28 mouse cellular contexts compared by ENCODE assay signal in the genomic region with DNA sequence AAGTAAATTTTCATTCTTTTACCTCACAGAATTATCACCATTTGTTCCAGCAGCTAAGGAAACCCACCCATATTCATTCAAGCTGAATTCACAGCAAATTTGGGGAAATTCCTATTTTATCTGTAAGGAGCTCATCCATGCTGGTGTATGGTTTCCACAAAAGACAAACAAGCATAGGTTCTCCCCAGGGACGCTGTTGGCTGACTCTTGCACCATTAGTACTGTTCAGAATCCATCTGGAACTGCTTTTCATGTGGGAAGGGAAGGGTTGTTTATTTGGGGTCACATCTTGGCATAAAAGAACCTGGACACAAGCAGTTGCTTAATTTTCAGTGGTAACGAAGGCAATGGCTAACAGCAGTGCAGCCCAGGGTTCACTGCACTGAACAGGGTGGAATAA.
DNase-seq lines count a peak whose midpoint lies in the region; ATAC-seq lines count a peak whose summit lies in the region.
"Had no signal": no experiment of that assay in that cellular context is flagged by ENCODE, and none has a peak within 500 bp of the region (broad histone marks: within the 10 kb centered on the region; RNA-seq: fewer than 3 reads in every experiment).

No protein-coding gene starts in this region.

- H3K4me2 ChIP-seq in embryonic facial prominence, embryonic 11.5 days (ENCODE audit: low read depth, low read length), result no peak overlapping the region
- H3K4me2 ChIP-seq: embryonic facial prominence, embryonic 12.5 days; forebrain, embryonic 12.5 days; forebrain, embryonic 15.5 days; heart, embryonic 12.5 days; heart, embryonic 15.5 days; hindbrain, embryonic 13.5 days; intestine, embryonic 15.5 days had no signal

- no peaks in the 10 kb centered on the region for H3K27me3 ChIP-seq in embryonic facial prominence, embryonic 11.5 days (ENCODE audit: control insufficient read depth, insufficient read depth, low read length)
- H3K27me3 ChIP-seq in embryonic facial prominence, embryonic 10.5 days (replicated peaks; ENCODE audit: low read depth, poor library complexity, severe bottlenecking), result no peaks in the 10 kb centered on the region
- H3K27me3 ChIP-seq: embryonic facial prominence, embryonic 12.5 days; forebrain, embryonic 12.5 days; forebrain, embryonic 15.5 days; heart, embryonic 12.5 days; heart, embryonic 15.5 days; hindbrain, embryonic 13.5 days; intestine, embryonic 15.5 days had no signal

- no peak overlapping the region for H3K27ac ChIP-seq in embryonic facial prominence, embryonic 11.5 days (replicated peaks; ENCODE audit: low read depth, low read length)
- no peak overlapping the region for H3K27ac ChIP-seq in embryonic facial prominence, embryonic 10.5 days (replicated peaks)
- H3K27ac ChIP-seq: embryonic facial prominence, embryonic 12.5 days; forebrain, embryonic 12.5 days; forebrain, embryonic 15.5 days; heart, embryonic 15.5 days; hindbrain, embryonic 10.5 days; hindbrain, embryonic 13.5 days; intestine, embryonic 15.5 days had no signal

- no peaks in the 10 kb centered on the region for H3K36me3 ChIP-seq in embryonic facial prominence, embryonic 11.5 days (replicated peaks; ENCODE audit: control insufficient read depth, insufficient read depth, low read depth, low read length)
- no peaks in the 10 kb centered on the region for H3K36me3 ChIP-seq in embryonic facial prominence, embryonic 10.5 days (replicated peaks)
- H3K36me3 ChIP-seq: embryonic facial prominence, embryonic 12.5 days; forebrain, embryonic 12.5 days; forebrain, embryonic 15.5 days; G1E; heart, embryonic 12.5 days; heart, embryonic 15.5 days; hindbrain, embryonic 10.5 days; hindbrain, embryonic 13.5 days; intestine, embryonic 15.5 days had no signal

- H3K9me3 ChIP-seq in embryonic facial prominence, embryonic 11.5 days (replicated peaks; ENCODE audit: control insufficient read depth, low read length), result no peaks in the 10 kb centered on the region
- H3K9me3 ChIP-seq in embryonic facial prominence, embryonic 10.5 days, result no peaks in the 10 kb centered on the region
- H3K9me3 ChIP-seq: embryonic facial prominence, embryonic 12.5 days; forebrain, embryonic 12.5 days; forebrain, embryonic 15.5 days; heart, embryonic 12.5 days; heart, embryonic 15.5 days; hindbrain, embryonic 10.5 days; hindbrain, embryonic 13.5 days; intestine, embryonic 15.5 days had no signal

- H3K4me3 ChIP-seq in embryonic facial prominence, embryonic 11.5 days (ENCODE audit: low read depth, low read length), result no peak overlapping the region
- no peak overlapping the region for H3K4me3 ChIP-seq in embryonic facial prominence, embryonic 10.5 days
- H3K4me3 ChIP-seq: embryonic facial prominence, embryonic 12.5 days; erythroblast, embryonic 14.5 days; forebrain, embryonic 12.5 days; forebrain, embryonic 15.5 days; heart, embryonic 12.5 days; heart, embryonic 15.5 days; hindbrain, embryonic 10.5 days; hindbrain, embryonic 13.5 days; intestine, embryonic 15.5 days had no signal

- DNase-seq in cerebellum, postnatal 10 days, result peak; percentile 12 to 22
- DNase-seq in cerebellum, postnatal 36 days, result no peak
- peak; percentile 24 for DNase-seq in embryonic facial prominence, embryonic 11.5 days (ENCODE audit: low spot score)
- DNase-seq in embryonic facial prominence, embryonic 10.5 days (ENCODE audit: low spot score), result no peak
- peak; percentile 56 for DNase-seq in adipocyte (ENCODE audit: low spot score)
- no peak for DNase-seq in right cerebral cortex, adult 2 months (ENCODE audit: low spot score in 2 of 2)
- DNase-seq: adrenal gland, adult 8-10 months; adrenal gland, postnatal 25 days; B cell, adult 2 months; cerebellum, adult 11-12 months; cerebellum, adult 8-10 months; cerebellum, postnatal 14 days; gastrocnemius, postnatal 25 days; heart, adult 18-20 months; heart, postnatal 10 days; heart, postnatal 36 days; kidney, adult 11 months had no signal

- 51% methylated on average over 2 of the region's 2 CpGs for WGBS in embryonic facial prominence, embryonic 11.5 days
- 57% methylated on average over 2 of the region's 2 CpGs for WGBS in embryonic facial prominence, embryonic 10.5 days

- H3K9ac ChIP-seq in embryonic facial prominence, embryonic 11.5 days (replicated peaks; ENCODE audit: low read length), result no peak overlapping the region
- H3K9ac ChIP-seq: embryonic facial prominence, embryonic 12.5 days; forebrain, embryonic 12.5 days; forebrain, embryonic 15.5 days; heart, embryonic 12.5 days; heart, embryonic 15.5 days; hindbrain, embryonic 13.5 days; intestine, embryonic 15.5 days had no signal

- ATAC-seq in embryonic facial prominence, embryonic 11.5 days (replicated peaks; ENCODE audit: insufficient number of reproducible peaks, low FRiP score, low TSS enrichment, low read depth), result no peak
- ATAC-seq: forebrain, embryonic 15.5 days; hindbrain, embryonic 16.5 days; intestine, embryonic 15.5 days had no signal

- H3K4me1 ChIP-seq in embryonic facial prominence, embryonic 11.5 days (ENCODE audit: control insufficient read depth, insufficient read depth, low read length), result no peaks in the 10 kb centered on the region
- H3K4me1 ChIP-seq in embryonic facial prominence, embryonic 10.5 days, result peaks cover 15% of the 10 kb centered on the region
- H3K4me1 ChIP-seq: forebrain, embryonic 15.5 days; intestine, embryonic 15.5 days had no signal

Comparison
In these comparisons a context has a peak if more than half of its experiments do, and no peak if none do; other contexts are left out.
1. DNase-seq: peak in cerebellum, postnatal 10 days (2 of 2), embryonic facial prominence, embryonic 11.5 days (single experiment) and adipocyte (single experiment); none in cerebellum, postnatal 36 days (0 of 2), embryonic facial prominence, embryonic 10.5 days (single experiment) and right cerebral cortex, adult 2 months (0 of 2).